In the genomic region with DNA sequence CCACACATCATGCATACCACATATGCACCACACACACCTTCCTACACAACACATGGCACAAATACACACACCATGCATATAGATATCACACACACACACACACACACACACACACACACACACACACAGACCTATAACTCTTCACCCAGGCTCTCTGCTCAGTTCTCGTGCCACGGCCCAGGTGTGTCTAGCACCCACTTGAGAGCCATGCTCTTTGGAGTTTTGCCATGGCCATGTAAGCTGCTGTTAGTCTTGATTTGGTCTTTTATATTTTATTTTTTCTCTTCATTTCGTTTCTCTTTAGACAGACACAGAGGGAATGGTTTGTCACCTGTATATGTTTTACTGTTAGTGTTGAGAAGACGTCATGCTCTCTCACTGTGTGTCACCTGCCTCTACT, we compare ENCODE assay signal across 20 mouse cellular contexts.
DNase-seq lines count a peak whose midpoint lies in the region; ATAC-seq and TF ChIP-seq lines count a peak whose summit lies in the region.
"Had no signal": no experiment of that assay in that cellular context is flagged by ENCODE, and none has a peak within 500 bp of the region (broad histone marks: within the 10 kb centered on the region; RNA-seq: fewer than 3 reads in every experiment).

No protein-coding gene starts in this region.

- no peak for ATAC-seq in lung, embryonic 15.5 days (ENCODE audit: borderline replicate concordance, extremely low read depth, low FRiP score, low TSS enrichment)
- ATAC-seq: activated CD4-positive, CD25-positive, alpha-beta regulatory T cell, adult 4 months; forebrain, embryonic 14.5 days; forebrain, postnatal 0 days; hindbrain, embryonic 16.5 days had no signal

- DNase-seq in cerebellum, adult 2 months = no peak
- no peak for DNase-seq in cerebellum, postnatal 14 days
- no peak for DNase-seq in lung, postnatal 4 days
- peak; percentile 55 for DNase-seq in lung, postnatal 36 days
- no peak for DNase-seq in lung, postnatal 25 days (ENCODE audit: low spot score)
- DNase-seq: adrenal gland, adult 8-10 months; adrenal gland, postnatal 25 days; forebrain, postnatal 0 days; gastrocnemius, adult 2 months; gastrocnemius, postnatal 14 days; heart, adult 11 months; heart, postnatal 36 days had no signal

- no peaks in the 10 kb centered on the region for H3K9me3 ChIP-seq in lung, embryonic 15.5 days
- H3K9me3 ChIP-seq: embryonic facial prominence, embryonic 12.5 days; embryonic facial prominence, embryonic 15.5 days; hindbrain, embryonic 10.5 days; hindbrain, embryonic 13.5 days had no signal

- H3K4me1 ChIP-seq in cerebellum, adult 2 months (ENCODE audit: control insufficient read depth, insufficient read depth, low read length) = peaks cover 52% of the 10 kb centered on the region
- H3K4me1 ChIP-seq in lung, embryonic 15.5 days = peaks cover 14% of the 10 kb centered on the region

- no peaks in the 10 kb centered on the region for H3K36me3 ChIP-seq in lung, embryonic 15.5 days
- H3K36me3 ChIP-seq: hindbrain, embryonic 13.5 days had no signal

- WGBS in cerebellum, adult 2 months = 28% methylated on average over 4 of the region's 4 CpGs
- WGBS in lung, embryonic 15.5 days = 66% methylated on average over 4 of the region's 4 CpGs

- H3K9ac ChIP-seq in lung, embryonic 15.5 days = no peak overlapping the region
- H3K9ac ChIP-seq: embryonic facial prominence, embryonic 12.5 days; embryonic facial prominence, embryonic 15.5 days; forebrain, postnatal 0 days; hindbrain, embryonic 13.5 days had no signal

- peak overlapping the region; percentile 32 for H3K27ac ChIP-seq in cerebellum, adult 2 months (ENCODE audit: insufficient read depth, low read length)
- peak overlapping the region; percentile 34; the same call in 1 of the 2 replicates for H3K27ac ChIP-seq in lung, embryonic 15.5 days
- H3K27ac ChIP-seq: embryonic facial prominence, embryonic 12.5 days; embryonic facial prominence, embryonic 15.5 days; hindbrain, embryonic 10.5 days; hindbrain, embryonic 13.5 days had no signal

- H3K27me3 ChIP-seq in cerebellum, adult 2 months (ENCODE audit: control insufficient read depth, insufficient read depth, low read length) = no peaks in the 10 kb centered on the region
- no peaks in the 10 kb centered on the region for H3K27me3 ChIP-seq in lung, embryonic 15.5 days
- H3K27me3 ChIP-seq: embryonic facial prominence, embryonic 12.5 days; embryonic facial prominence, embryonic 15.5 days; hindbrain, embryonic 13.5 days had no signal

- no peak for TF ChIP-seq CTCF in cerebellum, adult 2 months (IDR thresholded peaks at IDR 0.05; ENCODE audit: borderline replicate concordance, insufficient read depth, low read depth, low read length)

- no peak overlapping the region for H3K4me3 ChIP-seq in cerebellum, adult 2 months (replicated peaks; ENCODE audit: insufficient read depth, low read depth, low read length)
- no peak overlapping the region for H3K4me3 ChIP-seq in lung, embryonic 15.5 days
- H3K4me3 ChIP-seq: embryonic facial prominence, embryonic 12.5 days; embryonic facial prominence, embryonic 15.5 days; gastrocnemius, adult 2 months; hindbrain, embryonic 10.5 days; hindbrain, embryonic 13.5 days had no signal

- TF ChIP-seq POLR2A in cerebellum, adult 2 months (IDR thresholded peaks at IDR 0.05; ENCODE audit: borderline replicate concordance, insufficient read depth, low read length) = no peak

- no peak overlapping the region for H3K4me2 ChIP-seq in lung, embryonic 15.5 days
- H3K4me2 ChIP-seq: embryonic facial prominence, embryonic 12.5 days; embryonic facial prominence, embryonic 15.5 days; hindbrain, embryonic 13.5 days had no signal
